Mouse (Mus musculus) kidney, postnatal 10 days (tissue): ENCODE data around the gene Gm3448.
A peak's percentile ranks its signal among the peaks of the same experiment; 100 is the strongest.
"Not testable (repeated sequence)": the region's sequence is repeated elsewhere in the genome, so short reads cannot be mapped to it uniquely, and the experiment has no call there.

Experiments used
- DNase-seq: peaks from one replicate; pipeline ENCODE4 v3.0.0; 2021; ENCODE audit warnings: mixed read lengths

Gm3448 gene

GRCm38 (mm10) chr17:15025513-15025912, 15.8 kb downstream of the Gm3448 start:
- DNase-seq = not testable (repeated sequence)

DNA sequence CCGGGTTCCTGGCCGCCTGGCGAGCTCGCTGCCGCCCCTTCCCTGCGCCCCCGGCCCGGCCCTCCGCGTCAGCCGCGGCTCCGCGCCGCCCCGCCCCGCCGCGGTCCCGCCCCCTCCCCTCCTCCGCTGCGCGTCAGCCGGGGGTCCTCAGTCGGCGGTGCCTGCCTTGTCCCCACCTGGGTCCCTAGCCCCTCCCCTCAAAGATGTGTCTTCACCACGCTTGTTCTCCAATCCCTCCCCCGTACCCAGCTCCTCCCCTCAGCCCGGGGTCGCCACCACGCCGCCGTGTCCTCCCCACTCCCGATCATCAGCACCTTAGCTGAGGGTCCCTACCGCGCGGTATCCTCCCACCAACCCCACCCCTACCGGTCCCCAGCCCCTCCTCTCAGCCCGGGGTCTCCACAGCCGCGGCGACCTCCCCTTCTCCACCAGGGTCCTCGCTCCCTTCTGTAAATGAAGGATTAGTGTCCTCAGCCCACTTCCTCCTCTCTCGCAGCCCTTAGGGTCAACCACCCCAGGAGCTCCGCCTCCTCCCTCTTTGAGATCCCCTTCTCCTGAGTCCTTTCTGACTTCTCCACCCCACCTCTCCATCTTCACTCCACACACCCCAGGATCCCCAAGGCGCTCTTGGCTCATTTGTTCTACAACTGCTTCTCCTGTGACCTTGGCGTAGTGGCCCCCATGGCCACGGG, 16.7 kb downstream of the Gm3448 start:
- not testable (repeated sequence) for DNase-seq

DNA sequence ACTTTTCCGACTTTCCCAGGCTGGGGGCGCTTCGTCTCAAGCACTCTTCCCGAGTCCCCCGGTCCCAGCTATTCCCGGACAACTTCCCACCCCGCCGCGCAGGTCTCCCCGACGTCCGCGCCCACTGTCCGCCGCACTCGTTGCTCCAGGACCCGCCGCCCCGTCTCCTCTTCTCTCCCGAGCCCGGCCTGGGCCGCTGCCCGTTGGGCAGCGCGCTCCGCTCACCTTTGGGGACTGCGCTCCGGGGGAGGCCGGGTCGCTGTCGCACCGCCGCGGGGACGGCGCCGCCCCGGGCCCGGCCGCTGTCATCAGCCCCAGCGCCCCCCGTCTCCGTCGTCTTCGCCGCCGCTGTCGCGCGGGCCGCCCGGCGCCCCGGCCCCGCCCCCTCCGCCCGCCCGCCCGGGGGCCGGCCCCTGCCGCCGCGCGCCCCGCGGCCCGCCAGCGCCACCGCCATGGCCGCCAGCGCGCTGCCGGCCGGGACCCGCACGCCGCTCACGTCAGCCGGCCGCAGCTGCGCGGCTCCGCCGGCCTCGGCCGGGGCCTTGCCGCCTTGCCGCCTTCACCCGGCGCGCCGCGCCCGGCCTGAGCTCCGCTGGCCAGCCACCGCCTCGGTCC, 17.4 kb downstream of the Gm3448 start:
- not testable (repeated sequence) for DNase-seq

DNA sequence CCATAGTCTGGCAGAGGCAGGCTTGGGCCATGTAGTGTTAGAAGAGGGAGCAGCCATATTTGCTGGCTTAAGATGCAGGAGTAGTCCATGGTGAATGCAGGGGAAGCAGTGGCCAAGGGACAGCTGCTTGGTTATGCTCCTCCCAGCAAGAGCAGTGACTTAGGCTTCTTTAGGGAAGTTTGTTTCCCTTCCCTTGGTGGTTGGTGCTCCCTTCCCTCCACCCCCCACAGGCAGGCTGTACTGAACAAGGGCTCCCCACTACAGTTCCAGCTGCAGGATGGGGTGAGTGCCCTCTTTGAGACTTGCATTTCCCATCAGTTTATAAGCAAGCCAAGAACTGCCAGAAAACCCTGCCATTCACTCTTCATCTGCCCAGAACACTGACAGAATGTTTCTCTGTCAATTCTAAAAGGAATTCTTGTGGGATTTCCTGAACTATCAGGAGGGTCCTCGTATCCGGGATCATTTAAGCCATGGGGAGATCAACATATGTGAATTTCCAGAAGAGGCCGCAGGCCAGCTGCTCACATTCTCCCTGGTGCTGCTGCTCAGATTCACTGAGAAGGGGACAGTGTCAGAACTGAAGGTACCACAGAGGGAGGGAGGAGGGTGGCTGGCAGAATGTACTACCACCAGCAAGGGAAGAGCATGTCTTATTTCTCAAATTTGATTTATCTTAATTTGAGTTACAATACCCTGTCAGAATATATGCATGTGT, 19.7 kb downstream of the Gm3448 start:
- peak; percentile 11 for DNase-seq

GRCm38 (mm10) chr17:15009706-15010413, 31.5 kb downstream of the Gm3448 start, which contains the start of gene Gm3435:
TSS of gene Gm3435 (plus strand) at chr17:15010176.
- not testable (repeated sequence) for DNase-seq

- DNase-seq = not testable (repeated sequence)
These were observed 32.2 kb downstream of the Gm3448 start for GRCm38 (mm10) chr17:15009088-15009487.

DNA sequence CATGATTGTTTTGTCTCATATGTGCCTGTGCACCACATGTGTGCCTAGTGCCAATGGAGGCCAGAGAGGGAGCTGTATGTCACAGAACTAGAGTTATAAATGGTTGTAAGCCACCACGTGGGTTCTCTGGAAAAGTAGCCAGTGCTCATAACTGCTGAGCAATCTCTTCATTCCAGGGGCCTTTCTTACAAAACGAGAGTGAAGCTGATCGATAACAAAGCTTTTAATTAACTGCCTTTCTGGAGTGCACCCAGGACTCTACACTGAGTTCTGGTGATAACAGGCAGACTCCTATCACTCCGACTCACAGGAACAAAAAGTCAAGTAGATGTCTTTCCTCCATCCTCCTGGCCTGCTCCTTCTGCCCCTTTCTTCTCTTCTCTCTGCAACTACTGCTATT, 41.3 kb downstream of the Gm3448 start:
- not testable (repeated sequence) for DNase-seq

GRCm38 (mm10) chr17:14994140-14994539, 47.2 kb downstream of the Gm3448 start:
- DNase-seq = not testable (repeated sequence)

DNA sequence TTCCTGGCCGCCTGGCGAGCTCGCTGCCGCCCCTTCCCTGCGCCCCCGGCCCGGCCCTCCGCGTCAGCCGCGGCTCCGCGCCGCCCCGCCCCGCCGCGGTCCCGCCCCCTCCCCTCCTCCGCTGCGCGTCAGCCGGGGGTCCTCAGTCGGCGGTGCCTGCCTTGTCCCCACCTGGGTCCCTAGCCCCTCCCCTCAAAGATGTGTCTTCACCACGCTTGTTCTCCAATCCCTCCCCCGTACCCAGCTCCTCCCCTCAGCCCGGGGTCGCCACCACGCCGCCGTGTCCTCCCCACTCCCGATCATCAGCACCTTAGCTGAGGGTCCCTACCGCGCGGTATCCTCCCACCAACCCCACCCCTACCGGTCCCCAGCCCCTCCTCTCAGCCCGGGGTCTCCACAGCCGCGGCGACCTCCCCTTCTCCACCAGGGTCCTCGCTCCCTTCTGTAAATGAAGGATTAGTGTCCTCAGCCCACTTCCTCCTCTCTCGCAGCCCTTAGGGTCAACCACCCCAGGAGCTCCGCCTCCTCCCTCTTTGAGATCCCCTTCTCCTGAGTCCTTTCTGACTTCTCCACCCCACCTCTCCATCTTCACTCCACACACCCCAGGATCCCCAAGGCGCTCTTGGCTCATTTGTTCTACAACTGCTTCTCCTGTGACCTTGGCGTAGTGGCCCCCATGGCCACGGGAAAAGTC, 48.1 kb downstream of the Gm3448 start:
- not testable (repeated sequence) for DNase-seq

GRCm38 (mm10) chr17:14992522-14993138, 48.7 kb downstream of the Gm3448 start:
- DNase-seq = not testable (repeated sequence)

- peak; percentile 2 for DNase-seq
These were observed 51.1 kb downstream of the Gm3448 start for GRCm38 (mm10) chr17:14990116-14990702.

GRCm38 (mm10) chr17:14978362-14979038, 62.8 kb downstream of the Gm3448 start, which contains the start of the genes 9030025P20Rik and Gm3417:
TSS of gene 9030025P20Rik (plus strand) at chr17:14978468.
TSS of gene Gm3417 (minus strand) at chr17:14978790.
- not testable (repeated sequence) for DNase-seq

GRCm38 (mm10) chr17:14977718-14978361, 63.5 kb downstream of the Gm3448 start:
- DNase-seq = not testable (repeated sequence)

GRCm38 (mm10) chr17:14968373-14968913, 72.9 kb downstream of the Gm3448 start:
- not testable (repeated sequence) for DNase-seq

- not testable (repeated sequence) for DNase-seq
These were observed 79.7 kb downstream of the Gm3448 start for GRCm38 (mm10) chr17:14961557-14962154.

DNA sequence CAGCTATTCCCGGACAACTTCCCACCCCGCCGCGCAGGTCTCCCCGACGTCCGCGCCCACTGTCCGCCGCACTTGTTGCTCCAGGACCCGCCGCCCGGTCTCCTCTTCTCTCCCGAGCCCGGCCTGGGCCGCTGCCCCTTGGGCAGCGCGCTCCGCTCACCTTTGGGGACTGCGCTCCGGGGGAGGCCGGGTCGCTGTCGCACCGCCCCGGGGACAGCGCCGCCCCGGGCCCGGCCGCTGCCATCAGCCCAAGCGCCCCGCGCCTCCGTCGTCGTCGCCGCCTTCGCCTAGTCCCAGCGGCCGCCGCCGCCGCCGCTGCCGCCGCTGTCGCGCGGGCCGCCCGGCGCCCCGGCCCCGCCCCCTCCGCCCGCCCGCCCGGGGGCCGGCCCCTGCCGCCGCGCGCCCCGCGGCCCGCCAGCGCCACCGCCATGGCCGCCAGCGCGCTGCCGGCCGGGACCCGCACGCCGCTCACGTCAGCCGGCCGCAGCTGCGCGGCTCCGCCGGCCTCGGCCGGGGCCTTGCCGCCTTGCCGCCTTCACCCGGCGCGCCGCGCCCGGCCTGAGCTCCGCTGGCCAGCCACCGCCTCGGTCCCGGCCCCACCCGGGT, 80.3 kb downstream of the Gm3448 start, which contains the start of gene Phf10:
Gene Phf10 (minus strand): TSS at position 323 of the 606 bp plus-strand sequence.
- DNase-seq = peak; percentile 56

DNA sequence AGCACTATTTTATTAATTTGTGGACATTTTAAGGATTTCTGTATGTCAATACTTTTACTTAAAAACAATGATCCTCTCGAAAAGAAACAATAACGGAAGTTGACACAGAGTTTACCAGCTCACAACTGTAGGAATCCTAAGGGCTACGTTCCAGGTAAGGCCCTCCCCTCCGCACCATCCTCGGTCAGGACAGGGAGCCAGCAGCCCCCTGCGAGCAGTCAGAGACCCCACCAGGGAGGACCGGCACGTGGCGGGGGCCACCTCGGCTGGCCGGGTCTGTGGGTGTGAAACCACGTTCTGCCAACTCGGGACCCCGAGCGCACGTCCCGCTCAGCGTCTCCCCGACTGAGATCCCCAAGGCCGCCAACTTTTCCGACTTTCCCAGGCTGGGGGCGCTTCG, 80.8 kb downstream of the Gm3448 start:
- peak; percentile 38 for DNase-seq

GRCm38 (mm10) chr17:14959979-14960378, 81.4 kb downstream of the Gm3448 start:
- DNase-seq = peak; percentile 16
